Mouse (Mus musculus) cerebellum, postnatal 25 days (tissue): Measurements from ENCODE around the gene Rad54l.

ENCODE experiments used
- DNase-seq, 2 experiments: peaks; one replicate each; pipeline ENCODE4 v3.0.0; 2021; ENCODE audit warnings: mixed read lengths in 2 of 2

Gene Rad54l

GRCm38 (mm10) chr4:116123602-116124519, at the start of gene Rad54l, which contains the start of gene Pomgnt1:
Gene Rad54l, minus strand, starts transcription at chr4:116123690.
Gene Pomgnt1, plus strand, starts transcription at chr4:116123840.
- DNase-seq, result peak; percentile 71 to 84

GRCm38 (mm10) chr4:116173072-116173471, 49.6 kb upstream of the Rad54l start, which contains the start of the genes 1700042G07Rik and Gm49337:
Gene 1700042G07Rik, plus strand, starts transcription at chr4:116173372.
Gene Gm49337, plus strand, starts transcription at chr4:116173384.
- peak in 1 of 2 experiments; percentile 39 for DNase-seq

DNA sequence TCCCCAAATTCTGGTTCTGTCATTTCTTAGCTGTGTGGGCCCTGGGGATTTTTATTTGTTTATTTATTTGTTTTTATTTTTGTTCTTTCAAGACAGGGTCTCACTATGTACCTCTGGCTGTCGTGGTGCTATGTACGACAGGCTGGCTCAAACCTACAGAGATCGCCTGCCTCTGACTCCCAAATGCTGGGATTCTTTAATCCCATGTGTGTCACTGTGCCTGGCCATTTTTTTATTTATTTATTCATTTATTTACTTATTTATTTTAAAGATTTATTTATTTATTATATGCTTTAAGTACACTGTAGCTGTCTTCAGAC, 45.8 kb upstream of the Rad54l start:
- DNase-seq, result no peak

DNA sequence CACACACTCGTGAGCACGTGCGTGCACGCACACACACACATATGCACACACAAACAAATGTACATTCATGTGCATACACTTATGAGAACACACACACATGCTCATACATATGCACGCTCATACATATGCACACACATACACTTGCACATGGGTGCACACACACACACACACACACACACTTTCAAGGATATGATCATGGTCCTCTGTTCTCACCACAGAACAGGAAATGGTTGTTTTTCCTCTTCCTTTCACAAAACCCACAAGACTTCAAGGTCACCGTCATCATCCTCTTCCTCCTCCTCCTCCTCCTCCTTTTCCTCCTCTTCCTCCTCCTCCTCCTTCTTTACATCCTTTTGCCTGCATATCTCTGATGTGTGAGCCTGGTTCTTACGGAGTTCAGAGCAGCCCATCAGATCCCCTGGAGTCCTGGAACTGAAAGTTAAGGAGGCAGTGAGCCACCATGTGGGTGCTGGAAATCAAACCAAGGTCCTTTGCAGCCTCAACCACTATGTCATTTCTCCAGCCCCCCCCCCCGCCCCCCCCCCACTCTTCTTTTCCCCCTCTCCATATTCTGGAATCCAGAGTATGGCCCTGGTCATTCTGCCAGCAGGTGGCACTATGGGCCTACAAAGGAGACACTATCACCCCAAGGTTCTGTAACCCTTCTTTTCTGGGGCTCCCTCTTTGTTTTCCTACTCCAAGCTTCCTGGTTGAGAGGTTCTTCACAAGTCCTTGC, 45.3 kb upstream of the Rad54l start:
- peak; percentile 86 to 94 for DNase-seq

GRCm38 (mm10) chr4:116167404-116167803, 43.9 kb upstream of the Rad54l start, which contains the start of gene Tspan1:
Gene Tspan1, minus strand, starts transcription at chr4:116167601.
- DNase-seq, result peak; percentile 61 to 75

- no peak for DNase-seq
Observed at GRCm38 (mm10) chr4:116165708-116166407, 42.4 kb upstream of the Rad54l start.

DNA sequence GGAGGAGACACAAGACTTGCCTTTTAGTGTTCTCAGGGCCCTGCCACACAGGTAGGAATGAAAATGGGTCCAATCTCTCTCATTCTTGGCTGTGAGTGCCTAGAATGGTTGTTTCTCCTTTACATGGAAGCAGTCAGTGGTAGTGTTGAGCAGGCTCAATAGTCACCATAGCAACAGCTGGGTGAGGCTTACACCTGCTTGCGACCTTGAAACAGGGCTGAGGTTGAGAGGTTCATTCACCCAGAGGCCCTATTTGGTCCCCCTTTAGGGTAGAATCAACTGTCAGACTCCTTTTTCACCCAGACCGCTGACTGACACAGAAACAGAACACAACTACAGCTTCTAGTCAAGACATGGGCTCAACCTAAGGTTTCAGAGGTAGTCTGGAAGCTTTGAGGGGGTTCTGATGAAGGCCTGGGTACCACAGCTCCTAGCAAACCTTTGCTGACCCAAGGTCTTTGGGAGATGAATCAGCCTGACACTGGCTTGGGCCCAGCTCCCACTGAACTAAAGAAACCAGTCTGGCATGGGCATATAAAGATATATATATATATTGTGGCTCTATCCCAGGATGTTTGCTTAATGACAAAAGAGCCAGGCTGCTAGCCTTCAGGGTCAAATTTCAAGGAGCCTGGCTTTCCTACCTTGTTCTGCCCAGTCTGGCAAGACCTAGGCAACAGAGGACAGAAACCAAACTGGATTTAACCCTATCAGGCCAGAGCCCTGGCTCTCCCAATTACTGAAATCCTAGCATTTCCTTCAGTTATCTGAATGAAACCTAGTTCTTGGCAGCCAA, 41.5 kb upstream of the Rad54l start:
- DNase-seq, result no peak

DNA sequence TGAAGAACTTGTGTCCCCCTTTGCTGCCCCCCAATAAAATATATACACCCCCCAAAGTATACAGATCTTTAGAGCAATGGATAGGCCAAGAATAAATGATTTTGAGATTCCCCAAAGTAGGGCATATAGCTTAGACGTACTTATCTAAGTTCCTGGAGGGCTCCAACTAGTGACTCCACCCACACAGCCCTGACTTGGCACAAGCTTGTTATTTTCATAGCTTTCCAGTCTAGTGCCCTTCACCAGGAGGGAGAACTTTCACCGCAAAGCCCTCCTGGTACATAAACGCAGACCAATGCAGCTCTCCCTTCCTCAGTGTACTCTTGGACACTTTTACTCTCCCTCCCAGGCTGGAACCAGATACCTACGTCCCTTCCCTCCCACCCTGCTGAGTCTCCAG, 38.7 kb upstream of the Rad54l start:
- DNase-seq, result no peak

DNA sequence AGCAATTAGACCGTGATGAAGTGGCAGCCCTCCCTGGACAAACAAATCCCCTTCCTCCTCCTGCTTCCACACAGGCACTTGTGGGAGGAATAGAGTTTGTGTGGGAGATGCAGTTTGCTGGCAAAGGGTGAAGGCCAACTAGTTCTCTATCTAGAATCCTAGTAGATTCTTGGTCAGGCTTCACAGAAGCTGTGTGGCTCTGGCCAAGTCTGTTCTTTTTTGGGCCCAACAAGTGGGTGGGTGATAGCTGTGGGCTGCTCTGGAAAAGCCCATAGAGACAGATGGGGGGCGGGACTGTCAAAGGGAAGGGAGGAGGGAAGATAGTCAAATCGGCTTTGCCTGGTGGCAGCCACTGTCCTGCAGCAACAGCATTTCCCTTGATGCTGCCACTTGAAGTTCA, 37.3 kb upstream of the Rad54l start:
- DNase-seq, result no peak

DNA sequence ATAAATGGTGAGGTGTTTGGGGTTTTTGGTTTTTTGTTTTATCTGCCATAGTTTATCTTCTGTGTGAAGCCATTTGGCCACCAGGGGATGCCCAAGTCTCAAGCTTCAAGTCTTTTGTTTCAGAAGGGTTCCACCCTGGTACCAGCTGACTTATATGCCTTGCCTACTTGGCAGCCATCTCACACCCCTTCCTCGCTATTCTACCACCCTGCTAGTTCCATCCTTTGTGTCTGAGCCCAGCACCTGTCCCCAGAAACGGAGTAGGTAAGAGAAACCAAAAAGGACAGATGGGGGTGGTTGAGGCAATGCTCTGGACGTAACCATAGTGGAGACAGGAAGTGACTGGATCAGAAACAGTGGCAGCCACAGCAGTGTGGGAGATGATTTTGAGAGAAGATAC, 36.4 kb upstream of the Rad54l start:
- peak; percentile 50 to 72 for DNase-seq

DNA sequence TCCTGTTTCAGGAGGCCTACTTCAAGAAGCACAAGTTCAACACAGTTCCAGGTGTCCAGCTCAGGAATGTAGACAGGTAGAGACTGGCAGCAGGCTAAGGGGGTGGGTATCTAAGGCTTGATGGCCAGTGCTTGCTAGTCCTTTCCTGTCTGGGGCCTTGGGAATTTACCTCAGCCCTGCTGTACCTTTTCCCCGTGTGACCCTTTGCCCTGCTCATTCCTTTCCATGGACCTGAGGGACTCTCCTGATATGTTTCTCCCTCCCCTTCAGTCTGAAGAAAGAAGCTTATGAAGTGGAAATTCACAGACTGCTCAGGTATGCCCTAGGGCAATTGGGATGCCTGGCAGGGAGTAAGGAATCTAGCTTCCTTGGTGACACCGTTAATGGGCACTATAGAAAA, 34.4 kb upstream of the Rad54l start:
- no peak for DNase-seq

DNA sequence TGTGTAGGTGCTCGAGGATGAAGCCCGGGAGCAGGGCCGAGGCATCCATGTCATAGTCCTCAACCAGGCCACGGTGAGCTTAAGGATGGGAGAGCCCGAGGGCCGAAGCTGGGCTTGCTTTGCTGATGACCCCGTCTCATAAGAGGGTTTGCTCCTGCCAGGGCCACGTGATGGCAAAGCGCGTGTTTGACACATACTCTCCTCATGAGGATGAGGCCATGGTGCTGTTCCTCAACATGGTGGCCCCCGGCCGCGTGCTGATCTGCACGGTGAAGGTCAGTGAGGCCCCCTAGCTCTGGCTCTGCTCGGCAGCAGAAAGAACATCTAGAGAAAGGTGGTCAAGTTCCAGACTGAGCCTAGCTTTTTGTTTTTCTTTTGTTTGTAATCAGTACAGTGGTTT, 29.2 kb upstream of the Rad54l start:
- no peak for DNase-seq

DNA sequence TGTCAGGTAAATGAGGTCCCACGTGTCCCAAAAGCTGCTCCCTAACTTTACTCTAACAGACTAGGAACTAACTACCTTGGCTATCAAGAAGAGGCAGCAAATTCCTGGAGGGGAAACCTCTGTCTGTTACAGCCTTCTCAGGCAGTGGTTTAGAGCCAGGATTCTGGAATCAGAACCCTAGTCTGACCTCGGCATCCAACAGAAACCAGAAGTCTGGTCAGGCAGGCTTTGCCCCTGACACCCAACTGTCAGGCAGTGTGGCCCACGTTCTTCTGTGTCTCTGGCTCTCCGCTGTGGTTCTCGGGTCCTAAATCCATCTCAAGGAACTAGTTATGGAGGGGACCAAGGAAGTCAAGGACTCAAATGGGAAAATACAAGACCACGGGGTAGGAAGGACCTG, 27.7 kb upstream of the Rad54l start, which contains the start of gene Lurap1:
TSS of gene Lurap1 (minus strand) at position 101 of the 400 bp plus-strand sequence.
- no peak for DNase-seq

- DNase-seq, result no peak
Observed at GRCm38 (mm10) chr4:116150862-116151221, 27.4 kb upstream of the Rad54l start.

DNA sequence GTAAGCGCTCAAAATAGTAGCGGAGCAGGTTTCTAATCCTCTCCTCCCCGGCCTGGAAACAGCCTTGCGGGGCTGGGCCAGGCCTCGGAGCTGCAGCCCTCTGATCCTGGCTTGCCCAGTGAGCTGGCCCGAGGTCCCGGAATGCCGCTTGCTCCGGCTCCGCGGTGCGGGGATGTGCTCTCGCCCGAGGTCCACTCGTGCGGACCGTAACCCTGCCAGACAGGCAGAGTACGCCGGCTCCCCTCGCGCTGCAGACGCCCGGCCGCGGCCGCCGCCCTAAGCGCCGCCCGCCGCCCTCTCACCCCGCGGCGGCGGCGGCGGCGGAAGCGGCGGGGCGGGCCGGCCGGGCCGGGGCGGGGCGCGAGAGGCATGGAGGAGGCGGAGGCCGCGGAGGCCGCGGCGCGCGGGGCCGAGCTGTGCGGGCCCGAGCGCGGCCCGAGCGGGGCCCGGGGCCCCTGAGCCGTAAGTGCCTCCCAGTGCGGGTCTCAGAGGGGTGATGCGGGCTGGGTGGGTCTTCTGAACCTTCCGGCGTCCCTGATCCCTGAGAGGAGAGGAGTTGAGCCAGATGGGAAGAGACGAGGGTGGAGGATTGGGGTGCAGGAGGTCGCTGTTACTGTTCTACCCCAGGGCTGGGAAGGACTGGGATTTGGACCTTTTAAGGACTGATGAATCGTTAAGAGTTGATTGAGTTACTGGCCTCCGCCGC, 26.8 kb upstream of the Rad54l start:
- DNase-seq, result peak; percentile 81 to 89

GRCm38 (mm10) chr4:116149812-116150155, 26.3 kb upstream of the Rad54l start:
- DNase-seq, result no peak

DNA sequence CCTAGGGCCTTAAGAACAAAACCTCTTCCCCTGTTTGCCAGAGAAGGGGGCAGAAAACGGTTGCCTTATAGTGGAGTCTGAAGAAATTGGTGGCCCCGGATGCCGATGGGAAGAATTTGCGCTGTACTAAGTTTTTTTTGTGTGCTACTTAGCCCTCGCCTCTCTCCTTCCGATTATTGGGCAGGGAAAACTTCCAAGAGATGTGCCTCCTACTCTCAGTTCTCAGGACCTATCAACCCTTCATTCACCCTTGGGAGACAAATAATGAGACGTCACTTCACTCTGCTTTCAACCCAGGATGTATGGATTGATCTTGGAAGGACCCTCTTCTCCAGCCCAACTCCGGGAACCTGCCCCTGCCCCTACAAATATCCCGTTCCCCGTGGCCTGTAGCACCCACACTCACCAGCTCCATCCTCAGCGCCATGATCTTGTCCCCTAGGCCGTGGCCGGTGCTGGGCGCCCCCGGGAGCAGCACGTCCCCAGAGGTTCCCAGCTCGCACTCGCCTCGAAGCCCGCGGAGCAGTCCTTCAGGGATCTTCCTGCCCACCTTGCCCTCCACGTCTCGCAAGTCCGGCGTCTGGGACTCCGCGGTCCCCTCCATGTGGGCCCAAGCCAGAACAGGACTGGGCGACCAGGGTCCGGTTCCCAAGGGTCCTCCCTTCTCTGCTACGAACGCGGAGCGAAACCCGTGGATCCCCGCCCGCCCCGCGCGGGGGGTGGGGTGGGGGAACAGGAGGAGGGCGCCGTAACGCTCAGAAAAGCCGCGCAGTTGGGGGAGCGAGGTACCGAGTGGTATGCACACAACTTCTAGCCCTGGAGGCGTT, 20.6 kb upstream of the Rad54l start:
- peak; percentile 92 to 93 for DNase-seq

GRCm38 (mm10) chr4:116143317-116143811, 19.9 kb upstream of the Rad54l start:
- DNase-seq, result peak; percentile 95

- no peak for DNase-seq
Observed at GRCm38 (mm10) chr4:116142269-116142668, 18.8 kb upstream of the Rad54l start.

DNA sequence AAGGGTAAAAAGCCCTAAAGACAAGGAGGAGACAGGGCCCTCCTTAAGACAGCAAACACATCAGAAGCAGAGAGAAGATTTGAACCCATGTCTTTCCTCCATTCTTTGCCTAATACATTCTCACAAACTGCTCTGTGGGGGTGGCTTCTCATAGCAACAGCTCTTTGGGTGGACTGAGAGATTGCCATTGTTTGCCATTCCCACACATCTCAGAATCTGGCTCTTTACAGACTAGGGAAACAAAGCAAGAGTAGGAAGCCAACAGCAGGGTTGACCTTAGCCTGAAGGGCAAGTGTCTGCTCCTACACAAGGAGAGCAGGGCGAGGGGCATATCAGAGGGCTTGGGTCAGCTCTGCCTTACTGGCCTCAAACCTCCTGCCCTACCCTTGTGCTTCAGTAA, 18.2 kb upstream of the Rad54l start:
- DNase-seq, result no peak
